12 mouse cellular contexts compared by ENCODE assay signal in genomic region chr2:52406480-52406879, GRCm38 (mm10). TPM values are rescaled to one million over a fixed set of nuclear protein-coding genes. Genes with fewer than 3 reads are reported as not detected.
DNase-seq lines count a peak whose midpoint lies in the region; TF ChIP-seq lines count a peak whose summit lies in the region.
"Had no signal": no experiment of that assay in that cellular context is flagged by ENCODE, and none has a peak within 500 bp of the region (broad histone marks: within the 10 kb centered on the region; RNA-seq: fewer than 3 reads in every experiment).

No protein-coding gene starts in this region.

- peaks cover 98% of the 10 kb centered on the region for H3K36me3 ChIP-seq in embryonic facial prominence, embryonic 10.5 days (replicated peaks)
- peaks cover 99% of the 10 kb centered on the region for H3K36me3 ChIP-seq in hindbrain, embryonic 10.5 days

- no peak overlapping the region for H3K4me3 ChIP-seq in cerebellum, adult 2 months (replicated peaks; ENCODE audit: insufficient read depth, low read depth, low read length)
- no peak overlapping the region for H3K4me3 ChIP-seq in embryonic facial prominence, embryonic 10.5 days
- no peak overlapping the region for H3K4me3 ChIP-seq in hindbrain, embryonic 10.5 days
- H3K4me3 ChIP-seq: limb, embryonic 12.5 days; midbrain, embryonic 12.5 days had no signal

- WGBS in cerebellum, adult 2 months = 57% methylated on average over 1 of the region's 1 CpGs
- 89% methylated on average over 1 of the region's 1 CpGs for WGBS in embryonic facial prominence, embryonic 10.5 days
- 93% methylated on average over 1 of the region's 1 CpGs for WGBS in hindbrain, embryonic 10.5 days

- peaks cover 28% of the 10 kb centered on the region for H3K9me3 ChIP-seq in embryonic facial prominence, embryonic 10.5 days
- peaks cover 29% of the 10 kb centered on the region for H3K9me3 ChIP-seq in hindbrain, embryonic 10.5 days

- TF ChIP-seq POLR2A in cerebellum, adult 2 months (IDR thresholded peaks at IDR 0.05; ENCODE audit: borderline replicate concordance, insufficient read depth, low read length) = no peak

- peaks cover 2% of the 10 kb centered on the region; the same call in 1 of the 2 replicates for H3K4me1 ChIP-seq in cerebellum, adult 2 months (ENCODE audit: control insufficient read depth, insufficient read depth, low read length)
- H3K4me1 ChIP-seq in embryonic facial prominence, embryonic 10.5 days = no peaks in the 10 kb centered on the region
- no peaks in the 10 kb centered on the region for H3K4me1 ChIP-seq in hindbrain, embryonic 10.5 days (replicated peaks)
- H3K4me1 ChIP-seq: limb, embryonic 12.5 days; midbrain, embryonic 12.5 days had no signal

- peak in 1 of 2 experiments; percentile 41 for DNase-seq in cerebellum, adult 2 months
- DNase-seq in cerebellum, adult 8-10 months = no peak
- DNase-seq in kidney, adult 9 months = peak; percentile 39
- no peak for DNase-seq in kidney, adult 18-20 months
- DNase-seq in 3T3-L1 (ENCODE audit: low read depth, low spot score) = peak; percentile 39
- DNase-seq in brain, adult 2 months (ENCODE audit: low read depth, low spot score) = peak; percentile 66
- DNase-seq in embryonic facial prominence, embryonic 10.5 days (ENCODE audit: low spot score) = no peak
- DNase-seq in hindbrain, embryonic 10.5 days (ENCODE audit: low spot score) = no peak
- DNase-seq: gastrocnemius, postnatal 10 days; heart, postnatal 4 days had no signal

- no peak overlapping the region for H3K27ac ChIP-seq in cerebellum, adult 2 months (ENCODE audit: insufficient read depth, low read length)
- no peak overlapping the region for H3K27ac ChIP-seq in embryonic facial prominence, embryonic 10.5 days (replicated peaks)
- H3K27ac ChIP-seq in hindbrain, embryonic 10.5 days = no peak overlapping the region
- H3K27ac ChIP-seq: limb, embryonic 12.5 days; midbrain, embryonic 12.5 days had no signal

- TF ChIP-seq CTCF in cerebellum, adult 2 months (IDR thresholded peaks at IDR 0.05; ENCODE audit: borderline replicate concordance, insufficient read depth, low read depth, low read length) = peak; percentile 35; the same call in 1 of the 2 replicates

- H3K27me3 ChIP-seq in cerebellum, adult 2 months (ENCODE audit: control insufficient read depth, insufficient read depth, low read length) = no peaks in the 10 kb centered on the region
- H3K27me3 ChIP-seq in embryonic facial prominence, embryonic 10.5 days (replicated peaks; ENCODE audit: low read depth, poor library complexity, severe bottlenecking) = no peaks in the 10 kb centered on the region
- H3K27me3 ChIP-seq in hindbrain, embryonic 10.5 days (ENCODE audit: insufficient read depth, poor library complexity, severe bottlenecking) = no peaks in the 10 kb centered on the region
- H3K27me3 ChIP-seq: limb, embryonic 12.5 days; midbrain, embryonic 12.5 days had no signal

RNA-seq across cellular contexts. Expression of gene Arl5a, which starts 18.2 kb away (rescaled TPM):
- 56.7 and 57.3 TPM in 2 replicates for polyA plus RNA-seq in cerebellum, adult 2 months (2012; rRNA removed)
- polyA plus RNA-seq in embryonic facial prominence, embryonic 10.5 days (2016; fragmentation: Nextera tagmentation; extraction: Ambion mirVana) = 53.6 and 54.1 TPM in 2 replicates
- 36.4 and 48.1 TPM in 2 replicates for polyA plus RNA-seq in hindbrain, embryonic 10.5 days (2016; fragmentation: Nextera tagmentation; extraction: Ambion mirVana)

RNA-seq across cellular contexts. Expression of gene Neb, which starts 28.2 kb away (rescaled TPM):
- polyA plus RNA-seq in cerebellum, adult 2 months (2012; rRNA removed) = 10.8 and 12.8 TPM in 2 replicates
- 0.52 and 1.00 TPM in 2 replicates for polyA plus RNA-seq in embryonic facial prominence, embryonic 10.5 days (2016; fragmentation: Nextera tagmentation; extraction: Ambion mirVana)
- polyA plus RNA-seq in hindbrain, embryonic 10.5 days (2016; fragmentation: Nextera tagmentation; extraction: Ambion mirVana) = 0.08 and 0.30 TPM in 2 replicates

Comparison
In these comparisons a context has a peak if more than half of its experiments do, and no peak if none do; other contexts are left out.
1. DNase-seq: peak in kidney, adult 9 months (single experiment), 3T3-L1 (single experiment) and brain, adult 2 months (single experiment); none in cerebellum, adult 8-10 months (single experiment), kidney, adult 18-20 months (single experiment), embryonic facial prominence, embryonic 10.5 days (single experiment) and hindbrain, embryonic 10.5 days (single experiment).